ENCODE assay signal across 14 mouse cellular contexts in genomic region chr1:193156316-193157110, GRCm38 (mm10). TPM values are rescaled to one million over a fixed set of nuclear protein-coding genes. Genes with fewer than 3 reads are reported as not detected.
DNase-seq lines count a peak whose midpoint lies in the region; ATAC-seq and TF ChIP-seq lines count a peak whose summit lies in the region.
"Had no signal": no experiment of that assay in that cellular context is flagged by ENCODE, and none has a peak within 500 bp of the region (broad histone marks: within the 10 kb centered on the region; RNA-seq: fewer than 3 reads in every experiment).

No protein-coding gene starts in this region.

- no peak for DNase-seq in embryonic facial prominence, embryonic 10.5 days (ENCODE audit: low spot score)
- peak; percentile 55 for DNase-seq in liver, postnatal 0 days
- DNase-seq in frontal cortex, postnatal 14 days (ENCODE audit: low spot score in 2 of 2) = no peak
- no peak for DNase-seq in thymus, postnatal 10 days (ENCODE audit: low spot score in 2 of 2)
- no peak for DNase-seq in left cerebral cortex, adult 9 months (ENCODE audit: low spot score in 2 of 2)
- DNase-seq: adrenal gland, postnatal 25 days; cerebellum, adult 8-10 months; right cerebral cortex, postnatal 4 days had no signal

- peaks cover 40% of the 10 kb centered on the region for H3K27me3 ChIP-seq in embryonic facial prominence, embryonic 12.5 days
- H3K27me3 ChIP-seq in embryonic facial prominence, embryonic 10.5 days (replicated peaks; ENCODE audit: low read depth, poor library complexity, severe bottlenecking) = peaks cover 51% of the 10 kb centered on the region
- peaks cover 32% of the 10 kb centered on the region for H3K27me3 ChIP-seq in embryonic facial prominence, embryonic 13.5 days
- peaks cover 41% of the 10 kb centered on the region for H3K27me3 ChIP-seq in kidney, embryonic 15.5 days
- H3K27me3 ChIP-seq in liver, postnatal 0 days (ENCODE audit: insufficient read depth, low read length) = peaks cover 15% of the 10 kb centered on the region; the same call in 1 of the 2 replicates

- WGBS in embryonic facial prominence, embryonic 12.5 days = 60% methylated on average over 15 of the region's 15 CpGs
- 73% methylated on average over 15 of the region's 15 CpGs for WGBS in embryonic facial prominence, embryonic 10.5 days
- WGBS in embryonic facial prominence, embryonic 13.5 days = 52% methylated on average over 15 of the region's 15 CpGs
- whole genome bisulfite sequencing in kidney, embryonic 15.5 days = 73% methylated on average over 15 of the region's 15 CpGs
- WGBS in liver, postnatal 0 days (ENCODE audit: insufficient replicate concordance) = 31% methylated on average over 15 of the region's 15 CpGs

- peak overlapping the region; percentile 16; the same call in 1 of the 2 replicates for H3K4me2 ChIP-seq in embryonic facial prominence, embryonic 12.5 days (replicated peaks)
- H3K4me2 ChIP-seq in embryonic facial prominence, embryonic 13.5 days = peak overlapping the region; percentile 64
- no peak overlapping the region for H3K4me2 ChIP-seq in kidney, embryonic 15.5 days
- peak overlapping the region; percentile 50 for H3K4me2 ChIP-seq in liver, postnatal 0 days (ENCODE audit: low read depth, low read length)

- H3K4me3 ChIP-seq in embryonic facial prominence, embryonic 12.5 days = no peak overlapping the region
- no peak overlapping the region for H3K4me3 ChIP-seq in embryonic facial prominence, embryonic 10.5 days
- H3K4me3 ChIP-seq in embryonic facial prominence, embryonic 13.5 days = no peak overlapping the region
- H3K4me3 ChIP-seq in kidney, embryonic 15.5 days (replicated peaks) = no peak overlapping the region
- H3K4me3 ChIP-seq in liver, postnatal 0 days (ENCODE audit: low read depth, low read length) = peak overlapping the region; percentile 14

- no peaks in the 10 kb centered on the region for H3K9me3 ChIP-seq in embryonic facial prominence, embryonic 12.5 days
- H3K9me3 ChIP-seq in embryonic facial prominence, embryonic 10.5 days = no peaks in the 10 kb centered on the region
- no peaks in the 10 kb centered on the region for H3K9me3 ChIP-seq in embryonic facial prominence, embryonic 13.5 days
- no peaks in the 10 kb centered on the region for H3K9me3 ChIP-seq in kidney, embryonic 15.5 days (replicated peaks)
- no peaks in the 10 kb centered on the region for H3K9me3 ChIP-seq in liver, postnatal 0 days (ENCODE audit: low read length)
- H3K9me3 ChIP-seq: G1E had no signal

- H3K4me1 ChIP-seq in embryonic facial prominence, embryonic 12.5 days = peaks cover 22% of the 10 kb centered on the region
- peaks cover 38% of the 10 kb centered on the region for H3K4me1 ChIP-seq in embryonic facial prominence, embryonic 10.5 days
- peaks cover 52% of the 10 kb centered on the region for H3K4me1 ChIP-seq in embryonic facial prominence, embryonic 13.5 days
- H3K4me1 ChIP-seq in kidney, embryonic 15.5 days = peaks cover 33% of the 10 kb centered on the region
- peaks cover 41% of the 10 kb centered on the region for H3K4me1 ChIP-seq in liver, postnatal 0 days (ENCODE audit: insufficient read depth)

- H3K27ac ChIP-seq in embryonic facial prominence, embryonic 12.5 days = peak overlapping the region; percentile 71
- no peak overlapping the region for H3K27ac ChIP-seq in embryonic facial prominence, embryonic 10.5 days (replicated peaks)
- peak overlapping the region; percentile 87 for H3K27ac ChIP-seq in embryonic facial prominence, embryonic 13.5 days
- peak overlapping the region; percentile 32 for H3K27ac ChIP-seq in kidney, embryonic 15.5 days
- peak overlapping the region; percentile 93 for H3K27ac ChIP-seq in liver, postnatal 0 days (ENCODE audit: low read depth)
- H3K27ac ChIP-seq: kidney, postnatal 0 days; macrophage had no signal

- no peak for ATAC-seq in embryonic facial prominence, embryonic 12.5 days (ENCODE audit: insufficient number of reproducible peaks, insufficient read depth, low FRiP score, low TSS enrichment)
- no peak for ATAC-seq in embryonic facial prominence, embryonic 13.5 days (ENCODE audit: insufficient number of reproducible peaks, insufficient read depth, low FRiP score, low TSS enrichment, low read depth)
- ATAC-seq in kidney, embryonic 15.5 days (replicated peaks; ENCODE audit: low FRiP score) = no peak
- peak; percentile 52 for ATAC-seq in liver, postnatal 0 days

- no peaks in the 10 kb centered on the region for H3K36me3 ChIP-seq in embryonic facial prominence, embryonic 12.5 days
- H3K36me3 ChIP-seq in embryonic facial prominence, embryonic 10.5 days (replicated peaks) = no peaks in the 10 kb centered on the region
- H3K36me3 ChIP-seq in embryonic facial prominence, embryonic 13.5 days = no peaks in the 10 kb centered on the region
- no peaks in the 10 kb centered on the region for H3K36me3 ChIP-seq in kidney, embryonic 15.5 days
- 0 out of 2 replicates have a peak, but pooled peaks cover 2% of the 10 kb centered on the region for H3K36me3 ChIP-seq in liver, postnatal 0 days (replicated peaks; ENCODE audit: insufficient read depth, low read length)
- H3K36me3 ChIP-seq: G1E had no signal

- H3K9ac ChIP-seq in embryonic facial prominence, embryonic 12.5 days = no peak overlapping the region
- H3K9ac ChIP-seq in embryonic facial prominence, embryonic 13.5 days = no peak overlapping the region
- H3K9ac ChIP-seq in kidney, embryonic 15.5 days = no peak overlapping the region
- peak overlapping the region; percentile 36 for H3K9ac ChIP-seq in liver, postnatal 0 days (replicated peaks)

- no peak for TF ChIP-seq EP300 in liver, postnatal 0 days (IDR thresholded peaks at IDR 0.05; ENCODE audit: low read depth)

- TF ChIP-seq CTCF in liver, postnatal 0 days (IDR thresholded peaks at IDR 0.05; ENCODE audit: low read depth) = no peak

RNA-seq across cellular contexts. Expression of gene Irf6, which starts 3.6 kb away (rescaled TPM):
- polyA plus RNA-seq in embryonic facial prominence, embryonic 12.5 days (2016; fragmentation: Nextera tagmentation; extraction: Ambion mirVana) = 17.3 and 18.3 TPM in 2 replicates
- polyA plus RNA-seq in embryonic facial prominence, embryonic 10.5 days (2016; fragmentation: Nextera tagmentation; extraction: Ambion mirVana) = 9.0 and 11.1 TPM in 2 replicates
- polyA plus RNA-seq in embryonic facial prominence, embryonic 13.5 days (2015; fragmentation: Nextera tagmentation; extraction: Ambion mirVana) = 33.4 and 37.7 TPM in 2 replicates
- polyA plus RNA-seq in kidney, embryonic 15.5 days (2015; fragmentation: Nextera tagmentation; extraction: Ambion mirVana) = 13.3 and 14.0 TPM in 2 replicates
- polyA plus RNA-seq in liver, postnatal 0 days (2015; fragmentation: Nextera tagmentation; extraction: Ambion mirVana) = 6.5 and 9.7 TPM in 2 replicates
- polyA plus RNA-seq: macrophage had no signal

RNA-seq across cellular contexts. Expression of gene A130010J15Rik, which starts 11.3 kb away (rescaled TPM):
- polyA plus RNA-seq in embryonic facial prominence, embryonic 12.5 days (2016; fragmentation: Nextera tagmentation; extraction: Ambion mirVana) = 16.3 and 18.1 TPM in 2 replicates
- 16.4 and 18.0 TPM in 2 replicates for polyA plus RNA-seq in embryonic facial prominence, embryonic 10.5 days (2016; fragmentation: Nextera tagmentation; extraction: Ambion mirVana)
- 18.9 and 19.2 TPM in 2 replicates for polyA plus RNA-seq in embryonic facial prominence, embryonic 13.5 days (2015; fragmentation: Nextera tagmentation; extraction: Ambion mirVana)
- 14.2 and 16.3 TPM in 2 replicates for polyA plus RNA-seq in kidney, embryonic 15.5 days (2015; fragmentation: Nextera tagmentation; extraction: Ambion mirVana)
- 4.8 and 6.2 TPM in 2 replicates for polyA plus RNA-seq in liver, postnatal 0 days (2015; fragmentation: Nextera tagmentation; extraction: Ambion mirVana)

RNA-seq across cellular contexts. Expression of gene Diexf, which starts 26.4 kb away (rescaled TPM):
- 9.0 and 10.4 TPM in 2 replicates for polyA plus RNA-seq in embryonic facial prominence, embryonic 12.5 days (2016; fragmentation: Nextera tagmentation; extraction: Ambion mirVana)
- 10.2 and 10.6 TPM in 2 replicates for polyA plus RNA-seq in embryonic facial prominence, embryonic 10.5 days (2016; fragmentation: Nextera tagmentation; extraction: Ambion mirVana)
- 9.7 and 13.5 TPM in 2 replicates for polyA plus RNA-seq in embryonic facial prominence, embryonic 13.5 days (2015; fragmentation: Nextera tagmentation; extraction: Ambion mirVana)
- polyA plus RNA-seq in kidney, embryonic 15.5 days (2015; fragmentation: Nextera tagmentation; extraction: Ambion mirVana) = 9.2 and 9.9 TPM in 2 replicates
- 1.5 and 1.9 TPM in 2 replicates for polyA plus RNA-seq in liver, postnatal 0 days (2015; fragmentation: Nextera tagmentation; extraction: Ambion mirVana)

RNA-seq across cellular contexts. Expression of gene Traf3ip3, which starts 45.0 kb away (rescaled TPM):
- polyA plus RNA-seq in embryonic facial prominence, embryonic 12.5 days (2016; fragmentation: Nextera tagmentation; extraction: Ambion mirVana) = 3.9 and 4.0 TPM in 2 replicates
- polyA plus RNA-seq in embryonic facial prominence, embryonic 10.5 days (2016; fragmentation: Nextera tagmentation; extraction: Ambion mirVana) = 0.71 and 0.88 TPM in 2 replicates
- 3.4 and 4.7 TPM in 2 replicates for polyA plus RNA-seq in embryonic facial prominence, embryonic 13.5 days (2015; fragmentation: Nextera tagmentation; extraction: Ambion mirVana)
- polyA plus RNA-seq in kidney, embryonic 15.5 days (2015; fragmentation: Nextera tagmentation; extraction: Ambion mirVana) = 3.5 and 4.3 TPM in 2 replicates
- polyA plus RNA-seq in liver, postnatal 0 days (2015; fragmentation: Nextera tagmentation; extraction: Ambion mirVana) = 8.3 and 9.1 TPM in 2 replicates

RNA-seq across cellular contexts. Expression of gene Lamb3, which starts 51.0 kb away (rescaled TPM):
- polyA plus RNA-seq in embryonic facial prominence, embryonic 12.5 days (2016; fragmentation: Nextera tagmentation; extraction: Ambion mirVana) = 2.0 and 2.2 TPM in 2 replicates
- polyA plus RNA-seq in embryonic facial prominence, embryonic 10.5 days (2016; fragmentation: Nextera tagmentation; extraction: Ambion mirVana) = 0.31 and 0.66 TPM in 2 replicates
- 6.7 and 9.4 TPM in 2 replicates for polyA plus RNA-seq in embryonic facial prominence, embryonic 13.5 days (2015; fragmentation: Nextera tagmentation; extraction: Ambion mirVana)
- 1.2 and 1.6 TPM in 2 replicates for polyA plus RNA-seq in kidney, embryonic 15.5 days (2015; fragmentation: Nextera tagmentation; extraction: Ambion mirVana)
- polyA plus RNA-seq in liver, postnatal 0 days (2015; fragmentation: Nextera tagmentation; extraction: Ambion mirVana) = 1.3 and 1.5 TPM in 2 replicates
- polyA plus RNA-seq: macrophage had no signal
